Mouse (Mus musculus): ENCODE measurements around the gene Fuk.
"Not testable (repeated sequence)": the region's sequence is repeated elsewhere in the genome, so short reads cannot be mapped to it uniquely, and the experiment has no call there.

Gene Fuk

GRCm38 (mm10) chr8:110901839-110902578 lies at the start of gene Fuk:
TSS of gene Fuk (minus strand) at chr8:110902488.
- peak; percentile 69 for DNase-seq (ENCODE audit: low read depth, low spot score)

GRCm38 (mm10) chr8:110950065-110950484 lies 47.8 kb upstream of the Fuk start:
- no peak for DNase-seq (ENCODE audit: low read depth, low spot score)

- DNase-seq (ENCODE audit: low read depth, low spot score) = no peak
These were observed 43.4 kb upstream of the Fuk start for GRCm38 (mm10) chr8:110945716-110946115.

GRCm38 (mm10) chr8:110944276-110944876 lies 42.1 kb upstream of the Fuk start:
- no peak for DNase-seq (ENCODE audit: low read depth, low spot score)

- DNase-seq (ENCODE audit: low read depth, low spot score) = no peak
These were observed 39.2 kb upstream of the Fuk start for GRCm38 (mm10) chr8:110941453-110941948.

- no peak for DNase-seq (ENCODE audit: low read depth, low spot score)
These were observed 38.6 kb upstream of the Fuk start for GRCm38 (mm10) chr8:110940682-110941452.

- no peak for DNase-seq (ENCODE audit: low read depth, low spot score)
These were observed 36.7 kb upstream of the Fuk start for GRCm38 (mm10) chr8:110938882-110939589.

GRCm38 (mm10) chr8:110936217-110936616 lies 33.9 kb upstream of the Fuk start:
- no peak for DNase-seq (ENCODE audit: low read depth, low spot score)

- DNase-seq (ENCODE audit: low read depth, low spot score) = no peak
These were observed 31.0 kb upstream of the Fuk start for GRCm38 (mm10) chr8:110933272-110933671.

- DNase-seq (ENCODE audit: low read depth, low spot score) = no peak
These were observed 30.2 kb upstream of the Fuk start for GRCm38 (mm10) chr8:110932444-110932843.

- DNase-seq (ENCODE audit: low read depth, low spot score) = no peak
These were observed 29.1 kb upstream of the Fuk start for GRCm38 (mm10) chr8:110931176-110931939.

- DNase-seq (ENCODE audit: low read depth, low spot score) = not testable (repeated sequence)
These were observed 27.4 kb upstream of the Fuk start for GRCm38 (mm10) chr8:110929672-110930071.

GRCm38 (mm10) chr8:110929066-110929465 lies 26.8 kb upstream of the Fuk start:
- no peak for DNase-seq (ENCODE audit: low read depth, low spot score)

GRCm38 (mm10) chr8:110928435-110928834 lies 26.1 kb upstream of the Fuk start:
- no peak for DNase-seq (ENCODE audit: low read depth, low spot score)

- DNase-seq (ENCODE audit: low read depth, low spot score) = no peak
These were observed 24.4 kb upstream of the Fuk start for GRCm38 (mm10) chr8:110926690-110927089.

GRCm38 (mm10) chr8:110925691-110926140 lies 23.4 kb upstream of the Fuk start:
- no peak for DNase-seq (ENCODE audit: low read depth, low spot score)

- peak; percentile 61 for DNase-seq (ENCODE audit: low read depth, low spot score)
These were observed 19.4 kb upstream of the Fuk start for GRCm38 (mm10) chr8:110921492-110922230.

GRCm38 (mm10) chr8:110920773-110921277 lies 18.5 kb upstream of the Fuk start:
- no peak for DNase-seq (ENCODE audit: low read depth, low spot score)

- no peak for DNase-seq (ENCODE audit: low read depth, low spot score)
These were observed 17.9 kb upstream of the Fuk start for GRCm38 (mm10) chr8:110920032-110920772.

Data from embryo, embryonic 11.5 days (tissue).